Mouse (Mus musculus): ENCODE measurements at regions not wholly inside any gene's neighbourhood (a gene's known extent, or its start where the extent isn't known, plus 50 kb on each side); places are given as distances from the start of the nearest gene placed in this dataset.

DNA sequence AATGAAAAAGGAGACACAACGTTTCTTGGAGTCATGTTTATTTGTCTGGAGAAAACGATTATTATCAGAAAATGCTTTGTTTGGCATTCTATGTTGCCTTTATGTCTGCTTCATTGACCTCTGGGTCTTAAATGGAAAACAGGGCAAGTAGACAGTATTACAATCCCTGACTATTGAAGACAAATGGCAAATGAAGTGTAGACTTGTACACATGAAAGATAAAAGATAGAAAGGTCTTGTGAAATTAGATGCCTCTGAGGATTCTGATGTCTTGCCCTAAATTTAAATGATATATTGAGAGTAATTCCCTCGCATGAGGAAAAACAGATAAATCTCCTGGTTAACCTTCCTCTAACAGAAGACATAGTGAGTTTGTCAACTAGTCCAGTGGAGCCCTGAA, 1186.7 kb downstream of the Slitrk1 start:
- DNase-seq (ENCODE audit: low read depth, low spot score) = no peak
- no peaks in the 10 kb centered on the region for H3K27me3 ChIP-seq
- no peak for TF ChIP-seq CTCF (IDR thresholded peaks at IDR 0.05)
- in situ Hi-C loops (cut with MboI; ENCODE audit: low pct_unique_long_range_greater_than_20kb) = no loop called here
- POLR2A ChIA-PET = no interaction called here
- no peak for ATAC-seq
- CTCF ChIA-PET = no interaction called here

DNA sequence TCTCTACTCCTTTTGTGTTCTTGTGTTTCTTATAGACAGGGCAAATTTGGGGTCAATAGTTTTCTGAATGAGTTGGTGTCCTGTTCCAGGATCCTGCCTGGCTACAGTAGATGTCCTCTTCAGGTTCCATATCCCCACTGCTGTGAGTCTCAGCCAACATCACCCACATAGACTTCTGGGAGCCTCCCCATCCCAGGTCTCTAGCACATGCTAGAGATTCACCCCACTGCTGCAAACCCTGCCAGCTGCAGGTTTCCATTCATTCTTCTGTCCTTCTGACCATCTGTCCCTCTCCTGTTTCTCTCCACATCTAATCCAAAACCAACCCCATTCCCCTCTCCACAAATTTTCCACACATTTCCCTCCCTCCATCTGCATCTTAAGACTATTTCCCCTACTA, 1225.6 kb downstream of the Slitrk1 start:
- TF ChIP-seq CTCF (IDR thresholded peaks at IDR 0.05) = no peak
- H3K27me3 ChIP-seq = no peaks in the 10 kb centered on the region
- DNase-seq (ENCODE audit: low read depth, low spot score) (no peak), ATAC-seq (no peak)
- ChIA-PET POLR2A (no interaction called here), CTCF (no interaction called here)
- in situ Hi-C loops (cut with MboI; ENCODE audit: low pct_unique_long_range_greater_than_20kb) = no loop called here

DNA sequence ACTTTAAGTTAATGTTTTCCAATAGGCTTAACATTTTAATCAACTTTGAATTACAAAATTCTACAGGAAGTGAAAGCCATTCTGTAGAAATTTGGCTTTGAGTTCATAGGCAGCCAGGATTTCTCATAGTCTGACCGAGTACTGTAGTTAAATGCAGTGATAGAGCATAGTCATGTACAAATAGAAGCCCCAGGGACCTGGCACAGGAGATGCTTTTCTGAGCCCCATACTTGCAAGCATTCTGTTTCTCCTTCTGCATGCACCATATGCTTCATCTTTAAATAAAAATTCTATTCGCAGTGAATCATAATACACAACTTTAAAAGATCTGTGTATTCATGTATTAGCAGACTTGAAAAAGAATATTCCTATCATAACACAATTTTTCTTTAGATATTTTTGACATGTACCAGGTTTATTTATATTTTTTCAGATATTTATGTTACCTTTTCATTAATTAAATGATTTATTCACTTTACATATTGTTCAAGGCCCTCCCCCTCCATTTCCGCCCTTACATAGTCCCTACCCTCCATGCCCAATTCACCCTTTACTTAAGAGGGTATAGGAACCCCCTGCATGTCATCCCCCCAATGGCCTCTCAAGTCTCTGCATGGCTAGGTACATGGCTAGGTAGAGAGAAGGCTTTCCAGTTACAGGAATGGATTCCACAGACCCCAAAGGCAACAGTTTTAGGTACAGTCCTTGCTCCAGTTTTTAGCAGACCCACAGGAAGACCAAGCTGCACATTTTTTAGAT, 1226.5 kb downstream of the Slitrk1 start:
- TF ChIP-seq CTCF (IDR thresholded peaks at IDR 0.05) = no peak
- CTCF ChIA-PET = no interaction called here
- ATAC-seq (no peak), DNase-seq (ENCODE audit: low read depth, low spot score) (no peak)
- in situ Hi-C loops (cut with MboI; ENCODE audit: low pct_unique_long_range_greater_than_20kb) = no loop called here
- POLR2A ChIA-PET = no interaction called here
- no peaks in the 10 kb centered on the region for H3K27me3 ChIP-seq

DNA sequence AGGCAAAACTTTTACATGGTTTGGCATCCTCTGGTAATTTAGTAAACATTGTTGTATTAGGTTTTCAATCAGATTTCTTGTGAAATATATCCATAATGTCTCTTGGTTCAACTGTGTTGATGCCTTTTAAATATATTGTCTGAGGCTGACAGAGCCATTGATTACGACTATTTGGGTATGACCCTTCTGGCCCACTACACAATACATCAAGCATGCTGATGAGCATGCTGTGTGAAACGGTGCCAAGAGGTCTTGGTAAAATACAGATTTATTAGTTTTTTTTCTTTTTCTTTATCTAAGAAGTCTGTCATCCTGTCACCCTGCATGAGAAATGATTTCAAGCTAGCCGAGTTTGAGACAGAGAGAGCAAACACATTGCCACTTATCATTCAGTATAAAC, 1257.4 kb downstream of the Slitrk1 start:
- ChIA-PET CTCF (no interaction called here), POLR2A (no interaction called here)
- TF ChIP-seq CTCF (IDR thresholded peaks at IDR 0.05) = no peak
- in situ Hi-C loops (cut with MboI; ENCODE audit: low pct_unique_long_range_greater_than_20kb) = no loop called here
- H3K27me3 ChIP-seq = no peaks in the 10 kb centered on the region
- DNase-seq (ENCODE audit: low read depth, low spot score) (no peak), ATAC-seq (no peak)

DNA sequence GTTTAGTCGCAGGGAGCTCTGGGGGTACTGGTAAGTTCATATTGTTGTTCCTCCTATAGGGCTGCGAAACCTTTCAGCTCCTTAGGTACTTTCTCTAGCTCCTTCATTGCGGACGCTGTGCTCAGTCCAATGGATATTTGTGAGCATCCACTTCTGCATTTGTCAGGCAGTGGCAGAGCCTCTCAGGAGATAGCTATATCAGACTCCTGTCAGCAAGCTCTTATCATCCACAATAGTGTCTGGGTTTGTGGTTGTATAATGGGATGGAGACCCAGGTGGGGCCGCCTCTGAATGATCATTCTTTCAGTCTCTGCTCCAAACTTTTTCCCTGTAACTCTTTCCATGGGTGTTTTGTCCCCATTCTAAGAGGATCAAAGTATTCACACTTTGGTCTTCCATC, 1298.5 kb downstream of the Slitrk1 start:
- POLR2A ChIA-PET = no interaction called here
- no peaks in the 10 kb centered on the region for H3K27me3 ChIP-seq
- in situ Hi-C loops (cut with MboI; ENCODE audit: low pct_unique_long_range_greater_than_20kb) = no loop called here
- no peak for DNase-seq (ENCODE audit: low read depth, low spot score)
- no peak for TF ChIP-seq CTCF (IDR thresholded peaks at IDR 0.05)
- ATAC-seq = no peak
- CTCF ChIA-PET = no interaction called here

DNA sequence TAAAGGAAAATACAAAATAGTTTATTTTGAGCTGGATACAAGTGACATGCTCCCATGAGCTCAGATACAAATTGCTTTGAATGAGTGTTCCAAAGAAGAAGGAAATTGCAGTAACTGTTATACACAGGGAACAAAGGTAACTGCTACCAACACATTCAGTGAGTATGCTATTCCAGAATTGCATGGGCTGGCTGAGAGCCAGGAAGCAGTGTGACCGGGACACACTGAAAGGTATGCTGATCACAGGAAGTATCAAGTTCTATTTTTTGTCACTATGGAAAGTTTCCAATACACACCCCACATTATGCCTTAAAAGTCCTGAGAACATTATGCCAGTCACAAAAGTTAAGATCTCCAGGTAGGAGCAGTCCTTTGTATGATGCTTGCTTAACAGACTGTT, 1299.6 kb downstream of the Slitrk1 start:
- POLR2A ChIA-PET = no interaction called here
- in situ Hi-C loops (cut with MboI; ENCODE audit: low pct_unique_long_range_greater_than_20kb) = no loop called here
- DNase-seq (ENCODE audit: low read depth, low spot score) = no peak
- CTCF ChIA-PET = no interaction called here
- no peak for TF ChIP-seq CTCF (IDR thresholded peaks at IDR 0.05)
- no peaks in the 10 kb centered on the region for H3K27me3 ChIP-seq
- no peak for ATAC-seq

DNA sequence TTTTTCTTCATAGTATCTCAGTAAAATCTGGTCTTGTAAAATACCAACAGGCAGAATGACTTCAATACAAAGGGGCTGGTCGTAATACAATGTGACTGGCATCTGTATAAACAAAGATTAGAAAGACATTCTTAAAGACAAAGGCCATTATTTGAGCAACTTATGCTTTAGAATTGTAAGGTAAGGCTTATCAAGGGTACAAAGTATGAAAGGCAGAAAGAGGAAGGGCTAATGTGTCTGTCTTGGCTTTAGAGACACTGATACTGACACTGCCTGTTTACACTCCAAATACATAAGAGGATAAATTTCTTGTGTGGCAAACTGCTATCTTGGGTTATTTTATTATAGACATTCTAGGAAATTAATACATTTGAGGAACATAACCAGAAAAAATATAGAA, 1310.8 kb downstream of the Slitrk1 start:
- in situ Hi-C loops (cut with MboI; ENCODE audit: low pct_unique_long_range_greater_than_20kb) = no loop called here
- no peak for TF ChIP-seq CTCF (IDR thresholded peaks at IDR 0.05)
- CTCF ChIA-PET = no interaction called here
- ATAC-seq (no peak), DNase-seq (ENCODE audit: low read depth, low spot score) (no peak)
- no peaks in the 10 kb centered on the region for H3K27me3 ChIP-seq
- POLR2A ChIA-PET = no interaction called here

DNA sequence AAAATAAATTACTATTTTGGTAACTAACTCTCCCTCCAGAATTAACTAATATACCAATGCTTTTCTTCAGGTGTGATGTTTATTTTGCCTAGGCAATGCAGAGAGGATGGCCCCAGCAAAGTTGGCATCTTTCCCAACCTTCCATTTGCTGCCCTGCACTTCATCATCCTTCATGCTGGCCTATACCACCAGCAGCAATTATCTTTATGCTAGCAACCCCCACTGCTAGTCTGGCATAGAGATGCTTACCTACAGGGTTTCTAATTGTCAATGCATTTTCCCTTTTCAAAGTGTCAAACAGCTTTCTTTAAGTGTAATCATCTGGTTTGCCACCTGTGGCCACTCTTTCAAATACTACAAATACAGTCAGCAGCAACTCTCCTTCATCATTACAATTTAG, 1327.2 kb downstream of the Slitrk1 start:
- in situ Hi-C loops (cut with MboI; ENCODE audit: low pct_unique_long_range_greater_than_20kb) = no loop called here
- TF ChIP-seq CTCF (IDR thresholded peaks at IDR 0.05) = no peak
- DNase-seq (ENCODE audit: low read depth, low spot score) (no peak), ATAC-seq (no peak)
- ChIA-PET CTCF (interaction anchor here (0.7 kb wide), 1 partner anchor 119 kb away, joined by 3 read pairs; no protein-coding TSS in a partner anchor), POLR2A (no interaction called here)
- no peaks in the 10 kb centered on the region for H3K27me3 ChIP-seq

DNA sequence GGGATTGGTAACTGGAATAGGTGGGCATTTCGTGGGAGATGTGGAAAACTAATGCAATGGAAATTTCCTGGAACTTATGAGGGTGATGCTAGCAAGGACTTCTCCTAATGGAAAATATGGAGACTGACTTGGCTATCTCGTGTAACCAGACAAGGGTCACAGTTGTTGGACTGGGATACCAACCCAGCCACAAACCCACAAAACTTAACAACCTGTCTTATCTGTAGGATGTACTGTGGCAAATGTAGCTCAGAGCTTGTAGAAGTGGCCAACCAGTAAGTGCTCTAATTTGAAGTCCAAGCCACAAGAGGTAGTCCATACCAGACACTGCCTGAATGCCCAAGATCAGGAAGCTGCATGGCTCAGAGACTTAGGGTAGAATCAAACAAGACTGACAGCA, 1329.7 kb downstream of the Slitrk1 start:
- ChIA-PET POLR2A (no interaction called here), CTCF (no interaction called here)
- ATAC-seq = no peak
- no peak for DNase-seq (ENCODE audit: low read depth, low spot score)
- in situ Hi-C loops (cut with MboI; ENCODE audit: low pct_unique_long_range_greater_than_20kb) = no loop called here
- no peak for TF ChIP-seq CTCF (IDR thresholded peaks at IDR 0.05)
- no peaks in the 10 kb centered on the region for H3K27me3 ChIP-seq

DNA sequence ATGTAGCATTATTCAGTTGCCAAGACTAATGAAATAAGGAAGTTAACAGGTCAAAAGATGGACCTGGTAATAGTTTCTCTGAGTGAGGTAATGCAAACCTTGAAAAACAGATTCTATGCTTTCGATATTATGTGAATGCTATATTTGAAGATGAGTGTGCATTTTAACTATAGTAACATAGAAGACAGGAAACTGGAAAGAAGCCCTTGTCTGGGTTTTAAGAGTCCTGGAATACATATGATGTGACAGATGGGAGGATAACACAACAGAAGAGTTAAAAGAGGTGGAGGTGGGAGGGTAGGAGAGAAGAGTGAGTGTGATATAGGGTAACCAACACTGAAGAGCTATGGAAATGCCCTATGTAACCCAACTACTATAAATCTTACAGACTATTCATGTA, 1343.3 kb downstream of the Slitrk1 start:
- ChIA-PET POLR2A (no interaction called here), CTCF (no interaction called here)
- ATAC-seq (no peak), DNase-seq (ENCODE audit: low read depth, low spot score) (no peak)
- no peak for TF ChIP-seq CTCF (IDR thresholded peaks at IDR 0.05)
- no peaks in the 10 kb centered on the region for H3K27me3 ChIP-seq
- in situ Hi-C loops (cut with MboI; ENCODE audit: low pct_unique_long_range_greater_than_20kb) = no loop called here

DNA sequence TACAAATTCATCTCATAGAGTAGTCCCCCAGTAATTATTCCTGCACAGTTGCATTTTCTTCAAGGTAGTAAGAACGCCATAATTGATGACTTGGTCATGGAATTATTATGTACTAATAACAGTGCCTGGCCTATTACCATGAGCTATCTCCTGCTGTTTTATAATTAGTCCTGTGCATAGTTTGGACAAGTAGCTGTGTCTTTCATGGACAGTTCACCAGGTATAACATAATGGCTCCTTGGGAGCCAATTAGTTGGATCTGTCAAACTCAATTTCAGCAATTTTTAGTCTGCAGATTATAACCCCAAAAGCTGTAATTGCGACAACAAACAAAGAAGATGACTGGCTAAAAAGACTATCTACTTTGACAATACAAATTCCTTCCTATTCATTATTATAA, 1345.5 kb downstream of the Slitrk1 start:
- H3K27me3 ChIP-seq = no peaks in the 10 kb centered on the region
- CTCF ChIA-PET = no interaction called here
- POLR2A ChIA-PET = interaction anchor here (0.7 kb wide), 1 partner anchor 16 kb away, joined by 3 read pairs; no protein-coding TSS in a partner anchor
- in situ Hi-C loops (cut with MboI; ENCODE audit: low pct_unique_long_range_greater_than_20kb) = no loop called here
- DNase-seq (ENCODE audit: low read depth, low spot score) (no peak), ATAC-seq (no peak)
- no peak for TF ChIP-seq CTCF (IDR thresholded peaks at IDR 0.05)

Data from Patski (cell line).